Mouse (Mus musculus) frontal cortex, postnatal 14 days (tissue): ENCODE data around the gene Ticrr.
A peak's percentile ranks its signal among the peaks of the same experiment; 100 is the strongest.

Experiments used
- DNase-seq, 2 experiments: peaks; one replicate each; pipeline ENCODE4 v3.0.0; 2022; ENCODE audit warnings: low spot score in 2 of 2

Gene Ticrr

DNA sequence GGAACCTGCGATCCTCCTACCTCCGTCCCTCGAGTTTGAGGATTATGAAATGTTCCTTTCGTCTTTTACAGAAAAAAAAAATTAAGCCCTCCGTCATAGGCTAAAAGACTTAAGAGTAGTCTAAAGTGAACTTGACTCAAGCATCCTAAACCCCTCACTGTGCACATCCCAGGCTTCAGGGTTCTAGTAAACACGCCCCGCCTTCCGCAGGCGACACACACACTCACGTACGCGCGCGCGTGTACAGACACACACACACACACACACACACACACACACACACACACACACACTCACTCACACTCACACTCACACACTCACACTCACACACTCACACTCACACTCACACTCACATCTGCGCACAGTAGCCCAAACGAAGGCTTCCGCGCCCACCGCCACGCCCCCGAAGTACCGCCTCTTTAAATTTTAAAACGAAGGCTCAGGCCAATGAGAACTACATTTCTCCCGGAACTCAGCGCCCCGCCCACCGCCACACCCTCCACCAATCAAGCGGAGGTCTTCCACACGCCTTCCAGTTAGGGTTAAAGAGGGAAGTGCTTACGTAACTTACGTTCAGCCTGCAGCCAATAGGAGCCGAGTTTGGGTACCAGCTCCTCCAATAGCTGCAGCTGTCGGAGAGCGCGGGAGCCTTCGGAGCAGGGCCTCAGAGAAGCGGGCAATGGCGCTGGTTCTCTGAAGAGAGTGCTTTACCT is at the start of gene Ticrr:
TSS of gene Ticrr (plus strand) at position 619 of the 713 bp plus-strand sequence.
- DNase-seq = peak; percentile 96

DNA sequence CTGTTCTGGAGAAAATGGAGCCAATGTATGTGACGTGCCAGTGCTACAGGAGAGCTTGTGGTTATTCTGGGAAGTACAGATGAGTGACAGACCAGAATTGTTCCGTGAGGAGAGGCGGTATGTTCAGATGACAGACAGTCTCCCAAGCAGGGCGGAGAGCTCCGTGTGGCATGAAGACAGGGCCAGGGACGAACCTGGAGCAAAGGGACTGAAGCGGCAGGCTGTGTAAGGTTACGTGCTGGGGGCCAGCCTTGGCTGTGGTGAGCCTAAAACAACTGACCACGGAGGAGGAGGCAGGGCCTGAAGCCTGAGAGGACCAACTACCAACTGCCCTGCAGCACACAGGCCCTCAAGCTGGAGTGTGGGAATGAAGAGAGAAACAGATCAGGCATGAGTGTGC is 48.1 kb upstream of the Ticrr start:
- DNase-seq = no peak

DNA sequence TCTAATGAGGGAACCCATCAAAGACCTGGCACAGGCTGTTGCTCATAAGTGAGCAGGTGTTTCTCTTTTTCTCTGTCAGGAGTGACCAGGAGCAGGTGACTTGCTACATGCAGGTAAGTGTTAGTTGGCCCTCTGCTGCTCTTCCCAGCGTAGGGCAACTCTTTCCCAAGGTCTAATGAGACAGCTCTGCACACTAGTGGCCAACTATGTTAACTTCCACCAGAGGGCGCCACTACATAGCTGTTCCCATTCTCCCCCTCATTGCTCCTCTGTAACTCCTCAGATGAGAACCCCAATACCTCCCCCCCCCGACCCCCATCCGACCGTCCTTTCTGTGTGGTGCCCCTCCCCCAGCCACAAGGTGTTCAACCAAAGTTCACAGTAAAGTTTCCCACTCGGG is 47.2 kb upstream of the Ticrr start:
- DNase-seq = peak in 1 of 2 experiments; percentile 50

DNA sequence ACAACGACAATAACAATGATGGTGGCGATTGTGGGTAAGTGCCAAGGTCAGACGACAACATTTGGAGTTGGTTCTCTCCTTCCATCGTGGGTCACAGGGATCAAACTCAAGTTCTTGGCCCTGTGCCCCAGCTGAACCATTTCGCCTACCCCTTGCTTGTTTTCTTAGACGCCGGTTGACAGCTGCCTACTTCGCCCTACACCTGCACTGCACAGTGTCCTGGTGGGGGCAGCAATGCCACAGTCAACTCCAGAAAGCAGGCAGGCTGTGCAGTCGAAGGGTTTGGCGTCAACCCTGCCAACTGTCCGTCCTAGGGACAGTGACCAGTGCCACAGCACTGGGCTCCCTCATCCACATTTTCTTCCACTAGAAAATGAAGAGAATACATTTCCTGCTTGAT is 46.7 kb upstream of the Ticrr start:
- DNase-seq = no peak

DNA sequence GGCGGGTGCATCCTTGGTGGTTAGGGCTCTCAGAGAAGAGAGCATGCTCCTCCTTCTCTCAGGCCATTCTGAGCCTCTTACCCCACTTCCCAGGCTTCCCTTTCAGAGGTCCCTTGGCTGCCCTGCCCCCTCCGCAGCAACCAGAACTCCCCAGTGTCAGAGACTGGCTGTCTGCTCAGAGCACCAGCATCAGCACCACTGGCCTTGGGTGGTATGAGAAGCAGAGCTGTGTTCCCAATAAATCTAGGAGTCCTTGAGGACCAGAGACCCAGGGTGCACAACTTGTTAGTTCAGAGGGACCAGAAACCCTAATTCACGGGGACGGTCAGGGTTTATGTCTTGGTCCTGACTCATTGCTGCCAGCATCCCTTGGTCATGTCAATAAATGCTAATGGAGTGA is 45.0 kb upstream of the Ticrr start:
- no peak for DNase-seq

DNA sequence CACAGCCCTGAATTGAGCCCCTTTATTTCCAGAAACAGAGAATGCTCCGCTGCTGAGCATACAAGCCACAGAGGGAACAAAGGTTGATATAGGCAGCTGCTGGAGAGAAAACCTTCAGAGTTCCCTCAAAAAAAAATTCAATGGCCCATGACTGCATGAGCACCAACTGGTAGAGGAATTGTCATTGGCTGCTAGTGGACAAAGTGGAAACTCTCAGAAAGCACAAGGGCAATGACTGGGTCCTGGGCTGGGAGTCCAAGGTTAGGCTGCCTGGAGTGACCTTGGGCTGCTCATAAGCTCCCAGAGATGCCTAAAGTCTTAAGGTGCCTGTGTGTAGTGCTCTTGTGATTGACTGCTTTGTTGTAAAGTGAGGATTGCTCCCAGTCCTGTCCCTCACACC is 44.1 kb upstream of the Ticrr start:
- no peak for DNase-seq

DNA sequence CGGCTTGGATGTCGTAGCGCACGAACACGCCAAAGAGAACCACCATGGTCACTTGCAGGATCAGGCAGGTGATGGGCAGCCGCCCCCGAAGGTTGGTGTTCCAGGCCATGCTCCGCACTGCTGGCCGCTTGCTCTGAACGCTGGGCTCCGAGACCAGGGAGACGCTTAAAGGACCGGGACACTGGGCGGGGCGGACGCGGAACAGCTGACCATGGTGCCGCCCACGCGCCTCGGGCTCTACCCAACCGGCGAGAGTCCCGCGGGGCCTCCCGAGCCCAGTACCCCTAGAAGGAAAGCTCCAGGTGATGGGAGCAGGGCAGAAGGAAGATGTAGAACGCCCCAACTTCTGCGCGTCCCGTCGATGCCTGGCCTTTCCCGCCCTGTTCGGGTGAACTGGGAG is 42.6 kb upstream of the Ticrr start, which contains the start of gene Rhcg:
TSS of gene Rhcg (minus strand) at position 240 of the 400 bp plus-strand sequence.
- DNase-seq = no peak

DNA sequence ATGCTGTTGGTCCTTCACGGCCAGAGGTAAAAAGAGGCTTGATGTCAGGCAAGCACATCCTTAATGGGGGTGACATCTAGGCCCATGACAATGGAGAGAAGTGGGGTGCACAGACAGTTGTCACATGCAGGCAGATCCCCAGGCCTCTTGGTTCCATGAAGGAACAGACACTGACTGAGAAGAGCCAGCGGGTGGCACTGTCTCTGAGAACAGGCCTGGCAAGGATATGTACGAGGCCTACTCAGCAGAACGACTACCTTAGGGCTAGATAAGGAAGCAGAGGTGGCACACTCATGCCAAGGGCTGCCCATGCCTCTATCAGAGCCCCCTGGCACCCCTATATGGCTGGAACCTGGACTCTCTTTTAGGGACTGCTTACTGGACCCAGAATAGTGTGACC is 40.5 kb upstream of the Ticrr start:
- no peak for DNase-seq

DNA sequence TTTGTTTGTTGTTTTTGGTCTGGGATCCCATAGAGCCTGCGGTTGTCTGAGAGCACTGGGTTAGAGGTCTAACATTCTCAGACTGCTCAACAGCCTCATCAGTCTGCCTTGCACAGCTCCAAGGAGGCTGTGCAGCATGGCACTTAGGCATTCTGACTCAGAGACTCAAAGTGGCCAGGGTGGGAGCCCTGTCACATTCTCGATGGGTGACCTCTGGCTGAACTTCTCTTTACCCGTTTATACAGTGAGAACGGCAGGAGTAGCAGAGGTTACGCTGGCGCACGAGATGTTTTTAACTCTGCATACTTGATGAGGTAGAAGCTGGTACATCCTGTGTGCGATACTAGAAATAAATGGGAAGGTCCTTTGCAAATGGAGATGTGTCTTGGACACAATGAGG is 36.9 kb upstream of the Ticrr start:
- DNase-seq = no peak

DNA sequence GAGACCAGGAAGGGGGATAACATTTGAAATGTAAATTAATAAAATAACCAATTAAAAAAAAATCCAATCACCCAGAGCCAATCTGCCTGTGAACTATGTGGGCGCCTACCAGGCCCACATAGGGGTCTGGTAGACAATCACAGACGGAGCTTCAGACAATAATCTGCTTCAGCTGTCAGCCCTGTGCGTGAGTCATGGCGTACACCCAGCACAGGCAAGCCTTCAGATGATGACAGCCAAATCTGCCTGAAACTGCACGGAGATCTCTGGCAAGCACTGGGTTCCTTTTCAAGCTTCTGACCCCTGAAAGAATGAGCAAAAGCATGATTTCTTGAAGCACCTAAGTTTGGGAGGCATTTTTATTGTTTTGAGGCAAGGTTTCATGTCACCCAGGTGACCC is 33.8 kb upstream of the Ticrr start:
- no peak for DNase-seq

DNA sequence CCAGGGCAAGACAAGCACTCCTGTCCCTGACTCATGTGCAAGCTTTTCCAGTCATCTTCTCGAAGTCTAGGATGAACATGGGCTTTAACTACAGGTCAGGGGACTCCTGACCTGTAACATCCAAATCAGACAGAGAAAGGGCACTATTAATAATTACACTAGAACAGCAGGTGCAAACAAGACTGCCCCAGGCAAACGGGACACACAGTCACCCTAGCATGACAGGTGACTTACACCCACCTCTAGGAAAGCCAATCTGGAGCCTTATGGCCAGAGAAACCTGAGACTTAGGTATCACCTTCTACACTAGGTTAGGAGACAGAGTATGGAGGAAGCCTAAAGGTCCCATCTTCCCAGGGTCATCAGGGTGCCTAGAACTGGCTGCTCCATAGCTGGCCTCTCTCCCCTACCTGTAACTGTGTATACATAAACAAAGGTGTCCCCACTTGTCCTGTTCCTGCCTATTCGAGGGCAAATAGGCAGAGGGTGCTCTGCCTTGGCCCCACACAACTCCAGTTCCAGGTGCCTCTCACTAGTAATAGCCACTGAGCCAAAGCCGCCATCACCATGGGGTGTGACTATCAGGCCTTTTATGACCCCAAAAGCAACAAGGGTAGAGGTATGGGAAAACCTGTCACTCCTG is 31.6 kb upstream of the Ticrr start:
- no peak for DNase-seq

DNA sequence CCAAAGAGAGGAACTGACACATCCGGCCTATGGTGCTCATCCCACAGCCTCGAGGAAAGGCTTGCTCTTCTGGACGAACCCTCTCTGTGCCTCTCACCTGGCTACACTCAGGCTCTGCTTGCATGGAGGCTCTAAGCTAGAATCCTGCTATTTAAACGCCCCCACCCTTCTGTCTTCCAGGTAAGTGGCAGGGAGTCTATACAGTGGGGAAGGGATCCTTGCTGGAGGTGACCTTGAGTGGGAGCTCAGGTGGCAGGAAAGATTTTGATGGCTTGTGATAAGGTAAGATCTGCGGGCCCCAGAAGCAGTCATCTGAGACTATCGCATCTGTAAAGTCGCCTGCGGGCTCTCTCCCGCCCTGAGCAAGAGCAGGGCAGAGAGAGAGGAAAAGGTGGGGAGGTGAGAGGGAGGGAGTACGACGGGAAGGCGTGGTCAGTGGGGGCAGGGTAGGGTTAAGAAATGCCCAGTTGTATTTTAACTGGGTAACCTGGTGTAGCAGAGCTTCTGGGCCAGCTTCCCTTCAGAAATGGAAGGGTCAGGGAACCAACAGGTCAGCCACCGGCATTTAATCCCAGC is 28.1 kb upstream of the Ticrr start:
- no peak for DNase-seq

DNA sequence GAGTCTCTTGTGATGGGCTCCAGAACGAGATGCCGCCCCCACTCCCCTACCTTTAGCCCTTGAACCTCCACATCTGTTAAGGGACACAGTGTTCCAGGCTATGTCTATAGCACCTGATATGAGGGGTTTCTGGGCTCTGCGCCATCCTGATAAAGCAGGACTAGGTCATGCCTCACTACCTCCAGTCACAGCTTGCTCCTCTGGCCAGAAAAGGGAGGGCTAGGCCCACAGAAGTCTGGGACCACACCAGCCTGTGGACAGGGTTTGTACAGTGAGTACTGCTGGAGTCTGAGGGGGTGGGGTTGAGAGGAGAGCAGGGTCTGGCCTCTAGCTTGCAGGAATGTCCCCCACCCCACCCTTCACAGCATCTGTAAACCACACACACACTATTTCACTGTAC is 12.8 kb upstream of the Ticrr start:
- no peak for DNase-seq

DNA sequence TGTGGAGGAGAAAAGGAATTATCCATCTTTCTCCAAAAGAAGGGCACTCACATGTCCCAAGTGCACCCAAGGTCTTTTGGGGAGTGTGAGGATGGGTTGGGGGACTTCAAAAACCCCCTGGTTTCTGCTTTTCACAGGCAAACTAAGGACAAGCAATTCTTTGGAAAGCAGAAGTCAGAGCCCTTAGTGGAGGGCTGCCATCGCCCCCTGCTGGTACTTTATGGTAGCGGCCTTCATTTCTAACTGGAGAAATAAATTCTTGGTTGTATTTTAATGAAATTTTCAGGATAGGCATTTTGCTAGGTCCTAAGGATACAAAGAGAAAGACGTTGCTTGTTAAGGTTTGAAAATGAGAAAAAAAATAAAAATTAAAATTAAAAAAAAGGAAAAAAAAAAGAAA is 11.0 kb upstream of the Ticrr start:
- peak; percentile 9 to 68 for DNase-seq

DNA sequence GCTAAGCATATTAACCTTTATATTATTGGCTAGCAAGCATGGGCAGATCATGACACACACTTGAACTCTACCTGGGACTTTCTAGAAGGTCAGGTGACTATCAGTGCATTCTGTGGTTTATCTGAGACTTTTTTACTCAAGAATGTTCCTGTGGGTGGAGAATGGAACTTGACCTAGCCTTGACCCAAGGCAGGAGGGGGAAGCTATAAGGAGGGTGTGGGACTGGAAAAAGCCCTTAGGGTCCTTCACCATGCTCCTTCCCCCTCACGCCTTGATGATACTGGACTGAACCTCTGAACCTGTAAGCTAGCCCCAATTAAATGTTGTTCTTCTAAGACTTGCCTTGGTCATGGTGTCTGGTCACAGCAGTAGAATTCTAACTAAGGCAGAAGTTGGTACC is 5.8 kb upstream of the Ticrr start:
- DNase-seq = no peak

DNA sequence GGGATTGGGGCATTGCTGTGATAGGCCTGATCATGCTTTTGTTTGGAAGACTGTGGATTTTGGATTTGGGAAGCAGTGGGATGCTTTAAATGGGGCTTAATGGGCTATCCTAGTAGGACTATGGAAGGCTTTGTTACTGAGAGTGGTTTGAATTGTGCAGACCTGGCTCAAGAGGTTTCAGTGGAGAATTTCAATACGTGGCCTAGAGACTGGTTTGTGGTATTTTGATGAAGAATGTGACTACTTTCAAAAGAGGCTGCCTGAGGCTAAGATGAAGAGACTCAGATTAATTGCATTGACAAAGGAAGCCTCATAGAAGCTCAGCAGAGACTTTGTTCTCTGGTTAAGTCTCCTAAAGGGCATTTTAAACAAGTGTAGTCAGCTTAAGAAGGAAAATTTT is 5.4 kb upstream of the Ticrr start:
- no peak for DNase-seq

DNA sequence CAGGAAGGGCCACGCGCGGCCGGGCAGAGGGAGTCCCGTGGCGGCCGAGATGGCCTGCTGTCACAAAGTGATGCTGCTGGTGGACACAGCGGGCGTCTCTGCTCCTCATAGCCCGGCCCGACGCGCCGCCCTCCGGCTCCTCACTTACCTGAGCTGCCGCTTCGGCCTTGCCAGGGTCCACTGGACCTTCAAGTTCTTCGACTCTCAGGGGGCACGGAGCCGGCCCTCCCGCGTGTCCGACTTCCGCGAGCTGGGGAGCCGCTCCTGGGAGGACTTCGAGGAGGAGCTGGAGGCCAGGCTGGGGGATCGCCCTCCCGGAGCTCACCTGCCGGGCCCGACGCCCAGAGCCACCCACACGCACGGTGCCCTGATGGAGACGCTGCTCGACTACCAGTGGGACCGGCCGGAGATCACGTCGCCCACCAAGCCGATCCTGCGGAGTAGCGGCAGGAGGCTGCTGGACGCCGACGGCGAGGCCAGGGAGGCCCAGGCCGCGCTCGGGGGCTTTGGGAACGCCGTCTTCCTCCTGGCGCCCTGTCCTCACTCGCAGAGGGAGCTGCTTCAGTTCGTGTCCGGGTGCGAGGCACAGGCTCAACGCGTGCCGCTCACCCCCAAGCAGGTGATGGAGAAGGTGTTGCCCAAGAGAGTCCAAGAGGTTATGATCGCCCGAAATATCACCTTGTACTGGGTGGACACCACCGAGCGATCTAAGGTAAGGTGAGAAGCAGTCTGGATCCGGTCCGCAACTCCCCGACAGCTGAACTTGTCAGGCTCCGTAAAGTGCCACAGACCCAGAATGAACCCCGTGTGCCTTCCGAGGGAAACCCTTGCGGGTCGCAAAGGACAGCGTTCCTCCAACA is 525 bp downstream of the Ticrr start:
- DNase-seq = no peak

DNA sequence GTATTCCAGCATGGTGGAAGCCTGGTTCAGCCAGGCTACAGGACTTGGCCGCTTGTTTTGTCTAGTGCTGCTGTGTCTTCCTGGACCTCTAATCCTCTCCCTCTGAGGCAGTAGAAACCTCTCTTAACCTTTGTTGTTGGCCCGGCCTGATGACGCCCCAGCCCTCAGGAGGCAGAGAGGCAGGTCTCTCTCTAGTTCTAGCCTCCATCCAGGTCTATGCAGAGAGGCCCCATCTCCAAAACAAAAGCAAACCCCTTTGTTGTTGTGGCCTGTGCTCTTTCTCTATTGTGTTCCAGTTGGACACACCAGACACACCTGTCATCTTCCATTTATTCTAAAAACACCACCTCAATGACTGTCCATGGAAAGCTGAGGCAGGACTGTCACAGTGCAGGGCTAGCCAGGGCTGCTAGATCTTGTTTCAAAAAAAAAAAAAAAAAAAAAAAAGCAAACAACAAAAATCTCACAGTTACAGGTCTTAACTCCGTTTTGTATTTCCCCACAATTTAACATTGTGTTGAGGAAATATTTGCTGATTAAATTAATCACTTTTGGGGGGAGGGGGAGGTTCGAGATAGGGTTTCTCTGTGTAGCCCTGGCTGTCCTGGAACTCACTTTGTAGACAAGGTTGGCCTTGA is 1.4 kb downstream of the Ticrr start:
- DNase-seq = no peak

DNA sequence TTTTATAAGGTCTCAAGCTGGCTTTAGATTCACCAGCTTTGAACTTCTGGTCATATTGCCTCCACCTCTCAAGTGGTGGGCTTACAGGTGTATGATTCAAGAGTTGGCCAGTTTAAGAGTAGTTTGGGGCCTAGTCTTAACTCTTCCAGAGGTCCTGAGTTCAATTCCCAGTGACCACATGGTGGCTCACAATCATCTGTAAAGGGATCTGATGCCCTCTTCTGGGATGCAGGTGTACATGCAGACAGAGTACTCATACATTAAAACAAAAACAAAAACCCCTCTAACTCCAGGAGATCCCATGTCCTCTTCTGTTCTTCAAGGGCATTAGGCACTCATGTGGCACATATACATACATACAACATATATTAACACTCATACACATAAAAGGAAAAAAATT is 6.7 kb downstream of the Ticrr start:
- no peak for DNase-seq

DNA sequence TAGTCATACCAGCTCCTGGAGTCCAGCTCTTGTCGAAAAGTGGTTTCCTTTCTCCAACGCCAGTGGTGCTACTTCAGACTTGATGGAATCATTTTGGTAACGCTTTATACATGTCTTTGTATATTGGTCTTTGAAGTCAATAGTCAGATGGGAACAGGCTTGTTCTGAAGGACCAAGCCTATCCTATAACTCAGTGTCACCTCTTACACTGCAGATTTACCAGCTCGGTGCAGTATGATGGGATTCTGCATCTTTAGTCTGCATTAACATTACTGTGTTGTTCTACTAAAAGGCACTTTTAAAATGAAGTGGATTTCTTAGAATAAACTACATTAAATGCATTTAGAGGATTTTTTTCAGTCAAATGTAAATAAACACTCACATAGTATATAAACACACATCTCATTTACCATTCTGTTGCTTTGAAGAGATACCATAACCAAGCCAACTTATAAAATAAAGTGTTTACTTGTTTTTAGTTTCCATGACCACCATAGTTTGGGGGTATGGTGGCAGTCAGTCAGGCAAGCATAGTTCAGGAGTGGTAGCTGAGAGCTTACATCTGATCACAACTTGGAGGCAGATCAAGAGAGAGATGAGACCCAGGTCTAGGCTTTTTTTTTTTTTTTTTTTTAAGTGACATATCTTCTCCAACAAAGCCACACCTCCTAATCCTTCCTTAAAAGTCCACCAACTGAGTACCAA is 11.1 kb downstream of the Ticrr start:
- no peak for DNase-seq

DNA sequence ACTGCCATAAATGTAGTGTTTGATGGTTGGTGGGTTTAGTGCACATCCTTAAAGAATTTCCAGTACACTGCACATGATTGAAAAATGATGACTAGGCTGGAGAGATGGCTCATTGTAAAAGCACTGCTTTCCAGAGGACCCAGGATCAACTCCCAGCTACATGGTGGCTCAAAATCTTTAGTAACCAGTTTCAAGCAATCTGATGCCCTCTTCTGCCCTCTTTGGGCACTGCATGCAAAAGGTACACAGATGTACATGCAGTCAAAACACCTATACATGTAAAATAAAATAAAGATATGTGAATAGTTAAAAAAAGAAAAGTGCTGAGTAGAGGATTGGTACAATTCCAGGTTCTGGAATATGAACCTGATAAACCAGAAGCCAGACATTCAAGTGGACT is 19.2 kb downstream of the Ticrr start:
- DNase-seq = no peak
